Mouse (Mus musculus) embryonic fibroblast, embryonic 13.5 days (primary cell): ENCODE results near the gene Nkx2-3.

Source experiments
- CTCF ChIP-seq: IDR thresholded peaks from 2 replicates; pipeline ENCODE4 v1.5.1; 2011; ENCODE audit warnings: mild to moderate bottlenecking, control low read depth, low read length, moderate library complexity, borderline replicate concordance; ENCODE audit not compliant: insufficient read depth
- POLR2A ChIP-seq: IDR thresholded peaks from 2 replicates; pipeline ENCODE4 v1.6.1; 2011; ENCODE audit warnings: low read depth, mild to moderate bottlenecking, control low read depth, low read length, moderate library complexity

DNA sequence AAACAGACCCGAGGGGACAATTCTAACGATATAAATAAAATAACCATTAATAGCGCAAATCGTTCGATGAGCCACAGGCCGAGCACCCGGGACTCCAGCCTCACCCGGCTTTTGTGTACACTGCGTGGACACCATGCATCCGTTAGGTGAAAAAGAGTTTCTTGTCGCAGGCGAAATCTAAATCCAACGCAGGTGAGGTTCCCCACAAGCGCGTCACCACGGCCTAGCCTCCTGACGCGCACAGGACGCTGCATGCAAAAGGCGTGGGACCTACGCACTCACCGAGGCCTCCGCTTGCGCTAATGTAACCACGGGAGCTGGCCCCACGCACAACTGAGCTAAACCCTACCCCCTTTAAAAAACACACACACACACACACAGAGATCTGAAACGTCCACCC is 10.7 kb upstream of the Nkx2-3 start:
- TF ChIP-seq CTCF (no peak), POLR2A (no peak)
